Mouse (Mus musculus) CD4-positive, CD25-positive, alpha-beta regulatory T cell, adult 4 months (primary cell): Measurements from ENCODE around the gene Gm8206. TPM values are rescaled to one million over a fixed set of nuclear protein-coding genes. Genes with fewer than 3 reads are reported as not detected.
A peak's percentile ranks its signal among the peaks of the same experiment; 100 is the strongest.
"Not testable (repeated sequence)": the region's sequence is repeated elsewhere in the genome, so short reads cannot be mapped to it uniquely, and the experiment has no call there.

ENCODE experiments used
- ATAC-seq: one replicate; pipeline ENCODE4 v1.8.0; 2017
- polyA plus RNA-seq, 2 experiments: library from polyadenylated mRNA; unstranded; fragments of 100-300 nt; shearing (Covaris generic); gene quantifications; one replicate each; pipeline ENCODE4 v1.2.1; 2017

The Gm8206 gene
- polyA plus RNA-seq: 1 to 10 TPM; 3.9 to 4.4 TPM

DNA sequence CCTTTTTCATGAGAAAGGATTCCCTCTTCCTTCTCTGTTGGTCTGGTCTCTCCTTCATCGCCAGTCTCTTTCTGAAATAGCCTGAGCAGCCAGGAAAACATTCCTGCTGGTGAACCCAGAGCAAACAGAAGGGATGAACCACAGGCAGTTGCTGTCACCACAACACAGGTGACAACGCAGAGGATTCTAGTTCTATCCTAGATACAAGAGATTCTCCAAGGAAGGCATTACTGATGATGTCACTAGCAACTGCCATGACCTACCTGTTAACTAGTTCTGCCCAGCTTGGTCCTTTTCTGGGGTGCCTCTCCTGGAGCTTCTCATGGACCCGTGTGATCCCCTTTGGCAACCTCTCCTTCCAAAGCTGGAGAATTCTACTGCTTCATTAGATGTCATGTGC lies at the start of gene Gm8206:
Gene Gm8206, minus strand, starts transcription at position 101 of the 400 bp plus-strand sequence.
- not testable (repeated sequence) for ATAC-seq

DNA sequence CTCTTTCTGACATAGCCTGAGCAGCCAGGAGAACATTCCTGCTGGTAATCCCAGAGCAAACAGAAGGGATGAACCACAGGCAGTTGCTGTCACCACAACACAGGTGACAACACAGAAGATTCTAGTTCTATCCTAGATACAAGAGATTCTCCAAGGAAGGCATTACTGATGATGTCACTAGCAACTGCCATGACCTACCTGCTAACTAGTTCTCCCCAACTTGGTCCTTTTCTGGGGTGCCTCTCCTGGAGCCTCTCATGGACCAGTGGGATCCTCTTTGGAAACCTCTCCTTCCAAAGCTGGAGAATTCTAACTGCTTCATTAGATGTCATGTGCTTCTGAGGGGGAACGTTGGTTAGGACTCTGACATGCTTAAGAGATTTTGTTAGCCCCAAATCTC lies 32.0 kb upstream of the Gm8206 start, which contains the start of gene Gm3476:
Gene Gm3476, minus strand, starts transcription at position 101 of the 400 bp plus-strand sequence.
- ATAC-seq: not testable (repeated sequence)

DNA sequence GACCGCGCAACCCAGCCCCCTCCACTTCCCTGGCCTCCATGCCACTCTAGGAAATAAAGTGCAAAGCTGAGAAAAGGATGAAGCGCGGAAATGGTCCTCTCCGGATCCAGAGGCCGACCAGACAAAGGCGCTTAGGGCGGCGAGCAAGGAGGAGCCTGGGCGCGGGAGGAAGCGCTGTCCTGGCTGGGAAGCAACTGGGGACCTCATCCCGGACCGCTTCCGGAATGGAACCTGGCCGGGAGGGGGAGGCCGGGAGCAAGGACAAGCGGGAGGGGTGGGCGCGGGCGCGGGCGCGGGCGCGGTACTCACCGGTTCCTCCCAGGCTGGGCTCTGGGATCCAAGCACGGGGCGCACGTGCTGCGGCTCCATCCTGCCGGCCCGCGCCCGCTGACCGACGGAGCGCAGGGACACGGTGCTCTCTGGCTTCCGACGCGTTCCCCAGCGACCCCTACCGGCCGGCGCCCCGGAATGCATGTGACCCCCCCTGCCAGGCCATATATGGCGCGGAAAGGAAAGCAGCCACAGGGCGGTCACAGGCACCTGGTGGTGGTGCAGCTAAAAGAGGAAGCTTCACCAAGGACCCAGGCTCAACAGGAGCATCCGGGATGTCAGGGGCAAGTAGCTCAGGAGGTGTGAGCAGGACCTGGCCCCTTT lies 14.7 kb upstream of the Gm8206 start, which contains the start of gene Gm3468:
Gene Gm3468, minus strand, starts transcription at position 394 of the 654 bp plus-strand sequence.
- ATAC-seq: peak; percentile 92

DNA sequence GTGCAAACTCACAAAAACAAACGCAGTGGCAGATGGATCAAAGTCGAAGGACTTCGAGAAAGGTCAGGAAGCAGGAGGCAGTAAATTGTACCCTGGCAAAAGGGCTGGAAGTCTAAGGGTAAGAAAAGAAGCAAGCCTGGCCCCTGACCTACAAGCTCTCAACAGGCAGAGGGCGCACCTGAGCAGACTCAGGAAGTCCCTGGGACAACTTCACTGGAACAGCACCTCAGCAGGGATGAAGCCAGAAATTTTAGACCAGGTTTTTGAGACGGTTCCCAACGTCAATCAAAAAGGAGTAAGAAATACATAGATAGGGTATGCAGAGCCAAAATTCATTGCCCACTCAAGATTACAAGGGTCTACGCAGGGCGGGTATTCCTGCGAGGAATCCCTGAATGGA lies 13.8 kb upstream of the Gm8206 start:
- not testable (repeated sequence) for ATAC-seq

DNA sequence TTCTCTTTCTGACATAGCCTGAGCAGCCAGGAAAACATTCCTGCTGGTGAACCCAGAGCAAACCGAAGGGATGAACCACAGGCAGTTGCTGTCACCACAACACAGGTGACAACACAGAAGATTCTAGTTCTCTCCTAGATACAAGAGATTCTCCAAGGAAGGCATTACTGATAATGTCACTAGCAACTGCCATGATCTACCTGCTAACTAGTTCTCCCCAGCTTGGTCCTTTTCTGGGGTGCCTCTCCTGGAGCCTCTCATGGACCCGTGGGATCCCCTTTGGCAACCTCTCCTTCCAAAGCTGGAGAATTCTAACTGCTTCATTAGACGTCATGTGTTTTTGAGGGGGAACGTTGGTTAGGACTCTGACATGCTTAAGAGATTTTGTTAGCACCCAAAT lies 35.6 kb downstream of the Gm8206 start, which contains the start of gene Gm6337:
Gene Gm6337, minus strand, starts transcription at position 101 of the 400 bp plus-strand sequence.
- ATAC-seq: not testable (repeated sequence)

DNA sequence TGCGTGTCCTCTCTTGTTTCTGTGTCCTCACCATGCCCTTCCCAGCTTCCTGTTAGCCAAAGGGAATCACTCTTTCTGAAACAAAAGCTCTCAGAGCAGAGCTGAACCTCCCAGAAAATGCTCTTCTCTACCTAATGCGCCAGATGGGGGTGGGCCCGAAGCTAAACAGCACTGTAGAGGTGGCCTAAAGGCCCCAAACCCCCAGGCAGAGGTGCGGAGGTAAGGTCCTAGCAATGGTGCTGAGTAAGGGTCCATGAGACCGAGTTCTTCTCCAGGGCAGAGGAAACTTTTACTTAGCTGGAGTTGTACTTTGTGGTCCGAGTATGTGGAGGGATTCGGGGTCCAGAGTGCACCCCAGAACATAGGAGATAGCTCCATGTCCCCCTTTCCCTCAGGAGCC lies 106.6 kb downstream of the Gm8206 start:
- ATAC-seq: not testable (repeated sequence)

DNA sequence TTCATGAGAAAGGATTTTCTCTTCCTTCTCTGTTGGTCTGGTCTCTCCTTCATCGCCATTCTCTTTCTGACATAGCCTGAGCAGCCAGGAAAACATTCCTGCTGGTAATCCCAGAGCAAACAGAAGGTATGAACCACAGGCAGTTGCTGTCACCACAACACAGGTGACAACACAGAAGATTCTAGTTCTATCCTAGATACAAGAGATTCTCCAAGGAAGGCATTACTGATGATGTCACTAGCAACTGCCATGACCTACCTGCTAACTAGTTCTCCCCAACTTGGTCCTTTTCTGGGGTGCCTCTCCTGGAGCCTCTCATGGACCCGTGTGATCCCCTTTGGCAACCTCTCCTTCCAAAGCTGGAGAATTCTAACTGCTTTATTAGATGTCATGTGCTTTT lies 114.7 kb downstream of the Gm8206 start, which contains the start of gene Gm3453:
Gene Gm3453, minus strand, starts transcription at position 101 of the 400 bp plus-strand sequence.
- not testable (repeated sequence) for ATAC-seq

Other genes starting within 250 kb of the Gm8206 start
- 1 to 10 TPM; 1.3 to 1.4 TPM for gene Gm8237, start 213.6 kb downstream of the Gm8206 start, polyA plus RNA-seq
- gene Gm3248, start 132.2 kb downstream of the Gm8206 start, polyA plus RNA-seq: 1 to 10 TPM; 2.6 to 4.2 TPM
- not detected for gene Gm3453, start 114.8 kb downstream of the Gm8206 start, polyA plus RNA-seq
- not detected for gene Gm6337, start 35.7 kb downstream of the Gm8206 start, polyA plus RNA-seq
- gene Gm3468, start 14.7 kb upstream of the Gm8206 start, polyA plus RNA-seq: 10 to 100 TPM in 1 of 2 experiments, 1 to 10 TPM in 1; 8.2 to 12.4 TPM
- gene Gm3476, start 31.9 kb upstream of the Gm8206 start, polyA plus RNA-seq: not detected
- gene Gm21560, start 125.3 kb upstream of the Gm8206 start, polyA plus RNA-seq: not detected
- 1 to 10 TPM; 5.1 to 6.0 TPM for gene Gm3411, start 193.3 kb upstream of the Gm8206 start, polyA plus RNA-seq
- not detected for gene Gm21103, start 210.9 kb upstream of the Gm8206 start, polyA plus RNA-seq
- not detected for gene Gm3618, start 249.7 kb upstream of the Gm8206 start, polyA plus RNA-seq